Mouse (Mus musculus) right cerebral cortex, postnatal 36 days (tissue): ENCODE measurements around the gene Wdr60.
"Not testable (repeated sequence)": the region's sequence is repeated elsewhere in the genome, so short reads cannot be mapped to it uniquely, and the experiment has no call there.

Source experiments
- DNase-seq, 2 experiments: peaks; one replicate each; pipeline ENCODE4 v3.0.0; 2022; ENCODE audit warnings: low spot score in 2 of 2, mixed read lengths in 1 of 2

Gene Wdr60

DNA sequence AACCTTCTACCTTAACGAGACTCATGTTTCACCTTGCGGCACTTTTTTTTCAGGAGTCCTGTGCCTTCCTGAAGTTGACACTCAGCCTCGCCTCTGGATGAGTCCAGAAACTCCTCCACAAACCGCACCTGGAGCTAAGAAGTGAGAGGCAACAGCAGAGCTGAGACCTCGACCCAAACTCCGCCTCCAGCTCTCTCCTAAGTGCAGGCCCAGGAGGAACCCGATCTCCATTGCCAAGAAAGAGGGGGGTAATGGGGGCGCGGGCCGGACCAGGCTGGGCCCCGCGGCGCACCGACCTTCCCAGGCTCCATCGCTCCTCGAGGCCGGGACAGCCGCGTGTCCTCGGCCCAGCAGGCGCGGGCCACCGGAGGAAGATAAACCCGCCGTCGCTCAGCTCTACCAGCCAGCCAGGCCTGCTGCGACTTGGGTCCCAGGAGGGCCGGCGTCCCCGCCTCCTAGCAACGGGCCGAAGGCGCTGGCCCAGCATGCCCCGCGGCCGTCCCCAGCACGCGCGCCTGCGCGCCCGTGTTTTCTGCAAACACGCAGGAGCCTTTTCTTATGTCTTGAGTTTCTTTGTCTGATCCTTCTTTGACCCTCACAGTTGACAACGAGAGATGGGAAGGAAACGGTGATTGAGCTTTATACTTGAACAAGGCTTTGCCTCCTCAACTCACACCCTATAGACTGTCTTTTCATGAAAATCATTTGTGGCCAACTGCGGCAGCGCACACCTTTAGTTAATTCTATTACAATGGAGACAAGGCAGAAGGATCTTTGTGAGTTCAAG, at the start of gene Wdr60:
TSS of gene Wdr60 (minus strand) at position 468 of the 787 bp plus-strand sequence.
- DNase-seq = peak; percentile 85

DNA sequence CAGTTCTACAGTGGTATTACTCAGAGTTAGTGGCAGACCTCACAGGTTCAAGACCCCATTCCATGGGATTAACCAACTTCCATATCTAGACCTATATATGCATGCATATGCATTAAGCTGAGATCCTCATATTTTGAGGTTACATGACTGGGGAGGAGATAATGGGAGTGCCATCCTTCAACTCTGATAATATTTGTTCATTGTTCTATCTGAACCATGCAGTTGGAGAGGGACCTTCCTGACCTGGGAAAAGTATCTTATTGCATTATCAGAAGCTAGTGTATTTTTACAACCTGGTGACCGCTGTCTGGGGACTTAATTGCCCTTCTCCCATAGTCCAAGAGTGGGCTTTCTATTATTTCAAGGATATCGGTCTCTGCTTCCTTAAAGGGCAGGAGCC, 45.8 kb upstream of the Wdr60 start:
- DNase-seq = no peak

DNA sequence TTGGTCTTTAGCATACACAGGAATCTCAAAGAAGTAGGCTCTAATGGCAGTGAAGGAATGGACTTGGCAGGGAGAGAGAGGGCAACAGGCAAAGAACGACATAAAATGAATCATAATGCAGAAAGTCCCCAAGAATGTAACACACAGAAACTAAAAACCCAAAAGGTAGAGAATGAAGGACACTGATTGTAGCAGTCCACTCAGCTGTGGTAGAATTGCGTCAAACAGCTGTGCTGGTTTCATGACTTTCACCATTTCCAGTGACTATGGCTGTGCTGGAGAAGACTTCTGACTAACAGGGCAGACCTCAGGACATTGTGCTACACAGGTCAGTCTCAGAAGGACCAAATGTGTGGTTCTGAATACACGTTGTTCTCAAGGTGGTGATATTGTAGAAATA, 45.0 kb upstream of the Wdr60 start:
- no peak for DNase-seq

DNA sequence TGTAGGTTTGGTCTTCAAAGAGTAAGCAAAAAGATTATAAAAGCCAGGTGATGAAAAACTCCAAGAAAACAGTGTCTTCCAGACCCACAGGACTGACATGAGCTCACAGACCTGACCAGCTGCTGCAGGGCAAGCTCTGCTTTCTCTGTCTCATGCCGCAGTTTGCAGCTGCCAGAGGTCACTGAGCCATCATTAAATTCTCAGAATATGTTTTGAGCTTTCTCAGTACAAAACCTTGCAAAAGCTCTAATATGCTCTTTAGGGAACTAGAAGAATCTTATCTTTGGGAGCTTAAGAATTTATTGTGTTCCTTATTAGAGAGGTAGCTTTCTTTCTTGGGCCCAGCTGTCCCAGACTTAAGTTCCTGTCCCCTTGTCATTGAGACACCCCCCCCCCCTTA, 43.2 kb upstream of the Wdr60 start:
- no peak for DNase-seq

DNA sequence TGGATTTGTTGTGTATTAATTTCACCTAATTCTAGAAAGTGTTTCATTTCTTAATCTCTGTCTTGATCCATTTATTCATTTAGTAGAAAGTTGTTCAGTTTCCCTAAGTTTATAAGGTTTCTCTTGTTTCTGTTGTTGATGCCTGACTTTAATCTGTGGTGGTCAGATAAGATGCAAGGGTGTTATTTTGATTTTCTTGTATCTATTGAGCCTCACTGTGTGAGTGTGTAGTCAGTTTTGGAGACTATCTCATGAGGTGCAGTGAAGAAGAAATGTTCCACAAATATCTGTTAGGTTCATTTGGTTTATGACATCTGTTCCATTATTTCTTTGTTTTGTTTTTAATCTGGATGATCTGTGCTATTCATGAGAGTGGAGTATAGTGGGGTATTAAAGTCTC, 39.4 kb upstream of the Wdr60 start:
- DNase-seq = no peak

DNA sequence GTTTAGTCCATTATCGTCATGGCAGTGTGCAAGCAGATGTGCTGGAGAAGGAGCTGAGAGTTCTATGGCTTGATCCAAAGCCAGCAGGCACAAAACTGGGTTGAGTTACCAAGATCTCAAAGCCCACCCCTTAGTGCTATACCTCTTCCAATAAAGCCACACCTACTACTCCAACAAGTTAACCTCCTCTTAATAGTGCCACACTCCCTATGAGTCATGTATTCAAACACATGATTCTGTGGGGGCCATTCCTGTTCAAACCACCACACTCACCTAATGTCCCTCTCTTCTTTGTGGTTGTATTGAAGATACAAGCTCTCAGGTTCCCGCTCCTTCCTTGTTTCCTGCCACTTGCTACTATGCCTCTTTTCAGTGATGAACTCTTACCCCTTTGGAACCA, 37.1 kb upstream of the Wdr60 start:
- DNase-seq = no peak

DNA sequence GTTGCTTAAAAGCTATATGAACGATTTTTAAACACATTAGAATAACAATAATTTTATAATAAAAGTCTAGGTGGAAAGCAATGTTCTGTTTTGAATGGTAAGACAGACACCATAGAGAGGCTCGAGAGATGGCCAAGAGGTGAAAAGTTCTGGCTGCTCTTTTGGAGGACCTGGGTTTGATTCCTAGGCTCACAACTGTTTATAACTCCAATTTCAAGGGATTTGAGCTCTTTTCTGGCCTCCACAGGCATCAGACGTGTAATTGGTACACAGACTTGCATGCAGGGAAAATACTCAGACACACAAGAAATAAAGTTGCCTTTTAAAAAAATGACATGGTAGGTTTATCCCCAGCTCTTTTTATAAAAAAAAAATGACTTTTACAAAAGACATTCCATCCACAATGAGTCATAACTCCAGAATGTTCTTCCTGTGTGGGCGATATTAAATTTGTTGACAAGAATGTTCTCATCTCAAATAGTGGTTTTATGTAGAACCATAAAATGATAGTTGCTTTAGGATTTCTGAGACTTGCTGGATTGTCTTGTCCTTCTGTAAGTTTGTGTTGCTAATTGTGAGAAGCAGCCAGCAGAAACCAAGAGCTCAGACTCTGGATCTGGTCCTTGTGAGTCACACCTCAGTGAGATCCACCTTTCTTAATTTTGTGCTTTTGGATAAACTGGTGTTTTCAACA, 30.9 kb upstream of the Wdr60 start:
- DNase-seq = no peak

DNA sequence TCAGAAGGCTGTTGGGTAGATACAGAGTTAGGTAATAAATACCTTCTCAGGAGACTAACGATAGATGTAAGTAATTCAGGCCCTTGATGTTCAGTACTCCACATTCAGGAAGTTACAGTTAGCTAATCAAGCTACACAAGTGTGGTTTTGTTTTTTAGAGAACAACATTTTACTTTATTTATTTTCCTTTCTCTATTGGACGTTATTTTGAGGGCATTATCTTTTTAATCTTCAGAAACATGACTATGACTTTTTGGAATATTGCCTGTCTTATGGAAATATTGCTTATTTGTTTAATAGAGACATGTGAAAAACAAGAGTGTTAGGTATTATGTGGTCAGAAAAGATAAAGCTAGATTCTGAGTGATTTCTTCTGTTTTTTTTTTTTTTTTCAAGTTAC, 30.4 kb upstream of the Wdr60 start:
- no peak for DNase-seq

DNA sequence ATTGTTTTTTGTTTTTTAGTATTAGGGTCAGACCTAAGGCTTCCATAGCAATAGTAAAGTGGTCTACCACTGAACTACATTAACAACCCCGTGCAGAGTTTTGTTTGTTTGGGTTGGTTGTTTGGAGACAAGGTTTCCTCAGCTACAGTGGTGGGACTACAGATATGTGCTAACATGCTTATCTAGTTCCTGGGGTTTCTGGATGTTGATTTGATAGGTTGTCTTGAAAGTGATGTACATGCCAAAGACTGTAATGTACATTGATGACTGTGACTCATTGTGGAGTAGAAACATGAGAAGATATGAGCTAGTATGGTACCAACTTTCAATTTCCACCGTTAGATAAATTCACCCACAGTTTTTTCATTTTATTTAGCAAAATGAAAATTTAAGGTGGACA, 20.7 kb upstream of the Wdr60 start:
- no peak for DNase-seq

DNA sequence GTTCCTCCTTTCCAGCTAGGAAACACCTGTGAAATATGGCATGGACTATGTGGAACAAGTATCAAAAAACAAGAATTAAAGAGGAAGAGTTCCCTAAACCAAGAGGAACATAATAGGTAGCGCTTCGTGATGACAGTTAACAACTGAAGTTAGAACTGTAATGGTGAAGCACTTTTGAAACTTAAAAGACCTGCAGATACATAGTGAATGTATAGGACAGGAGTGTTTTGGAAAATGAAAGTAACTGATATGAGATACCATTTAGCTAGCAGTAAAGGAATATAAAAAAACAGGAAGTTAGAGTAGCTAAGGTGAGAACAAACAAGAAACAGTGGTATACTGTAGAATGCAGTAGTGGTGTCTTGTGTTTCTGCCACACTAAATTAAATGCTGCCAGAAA, 20.0 kb upstream of the Wdr60 start:
- no peak for DNase-seq

DNA sequence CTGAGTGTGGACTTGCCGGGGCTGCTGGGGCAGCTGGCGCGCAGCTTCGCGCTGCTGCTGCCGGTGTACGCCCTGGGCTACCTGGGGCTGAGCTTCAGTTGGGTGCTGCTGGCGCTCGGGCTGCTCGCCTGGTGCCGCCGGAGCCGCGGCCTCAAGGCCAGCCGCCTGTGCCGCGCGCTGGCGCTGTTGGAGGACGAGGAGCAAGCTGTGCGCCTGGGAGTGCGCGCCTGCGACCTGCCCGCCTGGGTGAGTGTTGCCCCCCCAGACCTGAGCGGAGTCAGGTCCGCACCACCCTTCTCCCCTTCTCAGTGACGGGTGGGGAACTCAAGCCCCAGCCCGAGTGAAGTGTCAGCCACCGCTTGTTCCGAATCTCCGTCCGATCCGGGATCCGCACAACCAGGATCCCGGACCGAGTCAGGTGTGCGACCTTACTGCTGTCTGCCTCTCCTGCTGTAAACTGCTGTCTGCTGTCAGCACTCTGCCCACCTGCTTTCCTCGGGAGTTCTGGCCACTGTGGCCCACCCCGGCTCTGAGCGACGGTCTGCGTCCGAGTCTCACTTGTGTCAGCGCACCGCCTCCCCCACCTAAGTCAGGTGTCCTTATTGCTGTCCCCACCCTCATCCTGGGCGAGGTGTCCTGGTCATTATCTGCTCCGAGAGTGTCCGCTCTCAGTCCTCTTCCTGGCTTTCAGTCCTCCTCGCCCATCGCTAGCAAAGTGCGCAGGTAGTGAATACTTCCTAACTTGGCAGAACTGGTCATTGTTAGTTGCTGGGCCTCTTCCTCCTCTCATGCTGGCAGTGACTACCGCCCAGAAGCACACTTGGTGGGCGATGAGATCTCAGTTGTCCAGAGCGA, 18.8 kb upstream of the Wdr60 start:
- peak; percentile 14 to 24 for DNase-seq

DNA sequence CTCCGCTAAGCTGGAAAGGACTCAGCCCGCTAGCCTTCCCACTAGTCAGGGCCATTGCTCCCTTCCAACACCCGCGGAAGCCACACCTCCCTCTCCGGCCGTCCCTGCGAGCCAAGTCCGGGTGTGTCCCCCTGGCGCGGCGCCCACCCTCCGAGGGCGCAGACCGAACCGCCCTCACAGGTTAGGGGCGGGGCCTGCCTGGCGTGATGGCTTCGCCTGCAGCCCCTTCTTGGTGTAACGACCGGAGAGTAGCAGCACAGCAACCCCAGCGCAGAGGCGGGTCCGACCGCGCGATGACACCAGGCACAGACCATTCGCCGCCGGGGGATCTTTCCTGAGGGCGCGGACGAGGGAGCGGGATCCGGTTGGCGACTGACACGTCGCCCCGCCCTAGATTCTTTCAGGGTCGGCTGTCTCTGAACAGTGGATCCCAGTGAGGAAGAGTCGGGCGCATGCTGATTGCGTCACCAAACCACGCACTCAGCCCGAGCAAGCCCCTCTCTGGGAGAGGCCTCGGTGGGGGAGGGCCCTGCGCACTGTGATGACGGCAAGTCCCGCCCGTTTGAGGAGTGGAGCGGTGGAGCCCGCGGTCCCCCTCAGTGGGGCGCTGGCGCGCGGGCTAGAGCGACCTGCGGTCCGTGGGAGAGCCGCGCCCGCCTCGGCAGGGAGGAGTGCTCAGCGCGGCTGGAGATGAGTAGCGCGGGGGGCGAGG, 18.0 kb upstream of the Wdr60 start, which contains the start of gene Esyt2:
TSS of gene Esyt2 (plus strand) at position 544 of the 712 bp plus-strand sequence.
- peak; percentile 100 for DNase-seq

DNA sequence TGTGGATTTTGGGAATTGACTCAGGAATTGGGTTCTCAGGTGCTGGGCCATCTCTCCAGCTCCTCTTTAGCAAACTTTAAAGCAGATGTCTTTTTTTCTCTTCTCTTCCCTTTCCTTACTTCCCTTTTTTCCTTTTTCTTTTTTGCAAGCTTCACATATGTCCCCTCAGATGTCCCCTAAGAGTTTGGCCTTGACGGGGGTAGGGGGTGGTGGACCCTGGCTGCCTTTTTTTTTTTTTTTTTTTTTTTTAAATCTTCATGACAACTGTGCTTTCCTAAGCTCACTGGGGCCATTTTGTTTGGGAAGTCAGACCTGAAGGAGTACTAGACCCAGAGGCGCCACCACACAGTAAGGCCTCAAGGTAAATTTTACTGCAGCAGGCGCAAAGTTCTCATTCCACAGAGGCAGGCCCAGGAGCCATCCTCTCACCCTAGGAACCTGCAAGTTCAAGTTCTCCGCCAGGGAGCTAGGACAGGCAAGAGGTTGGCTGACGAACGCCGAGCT, 17.4 kb upstream of the Wdr60 start:
- DNase-seq = no peak

DNA sequence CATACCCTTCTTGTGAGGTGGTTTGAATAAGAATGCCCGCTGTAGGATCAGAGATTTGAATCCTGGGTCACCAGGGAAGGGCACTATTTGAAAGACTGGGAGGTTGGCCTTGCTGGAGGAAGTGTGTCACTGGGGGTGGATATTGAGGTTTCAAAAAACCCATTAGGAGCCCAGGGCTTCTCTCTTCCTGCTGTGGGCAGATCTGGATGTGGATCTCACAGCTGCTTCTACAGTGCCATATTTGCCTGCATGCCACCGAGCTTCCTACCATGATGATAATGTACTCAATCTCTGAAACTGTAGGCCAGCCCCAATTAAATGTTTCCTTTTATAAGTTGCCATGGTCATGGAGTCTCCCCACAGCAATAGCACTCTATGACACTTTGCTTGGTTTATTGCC, 16.4 kb upstream of the Wdr60 start:
- DNase-seq = no peak

DNA sequence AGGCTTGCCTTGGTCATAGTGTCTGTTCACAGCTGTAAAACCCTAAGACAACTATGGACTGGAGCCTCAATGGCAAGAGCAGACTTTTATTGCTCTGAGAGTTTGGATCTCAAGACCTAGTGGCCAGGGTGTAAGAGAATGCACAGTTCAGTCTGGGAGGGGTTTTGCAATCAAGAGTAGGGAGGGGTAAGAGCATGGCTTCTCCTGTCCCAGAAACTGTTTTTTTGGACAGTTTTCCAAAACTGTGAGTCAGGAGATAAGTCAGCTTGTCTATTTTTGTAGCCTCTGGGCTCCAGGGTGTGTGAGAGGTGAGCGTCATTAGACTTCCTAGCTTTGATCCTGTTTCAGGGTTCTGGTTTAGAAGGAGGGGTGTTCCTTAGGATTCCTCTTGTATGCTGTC, 15.7 kb upstream of the Wdr60 start:
- no peak for DNase-seq

DNA sequence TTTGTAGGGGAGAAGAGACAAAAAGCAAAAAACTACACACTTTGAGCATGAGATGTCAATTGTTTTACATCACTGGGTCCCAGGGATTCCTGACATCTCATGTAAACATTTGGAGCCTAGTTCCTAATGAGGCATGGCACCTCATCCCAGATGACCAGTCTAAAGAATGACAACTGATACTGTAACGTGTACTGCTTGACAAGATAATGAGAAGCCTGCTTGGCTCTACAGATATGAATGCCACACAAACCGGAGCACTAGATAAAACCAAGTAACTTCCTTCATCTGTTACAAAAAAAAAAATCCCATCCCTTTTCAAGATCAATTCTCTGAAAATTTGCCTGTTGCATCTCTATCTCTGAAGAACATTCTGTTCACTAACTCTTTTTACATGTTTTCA, 14.1 kb upstream of the Wdr60 start:
- DNase-seq = no peak

DNA sequence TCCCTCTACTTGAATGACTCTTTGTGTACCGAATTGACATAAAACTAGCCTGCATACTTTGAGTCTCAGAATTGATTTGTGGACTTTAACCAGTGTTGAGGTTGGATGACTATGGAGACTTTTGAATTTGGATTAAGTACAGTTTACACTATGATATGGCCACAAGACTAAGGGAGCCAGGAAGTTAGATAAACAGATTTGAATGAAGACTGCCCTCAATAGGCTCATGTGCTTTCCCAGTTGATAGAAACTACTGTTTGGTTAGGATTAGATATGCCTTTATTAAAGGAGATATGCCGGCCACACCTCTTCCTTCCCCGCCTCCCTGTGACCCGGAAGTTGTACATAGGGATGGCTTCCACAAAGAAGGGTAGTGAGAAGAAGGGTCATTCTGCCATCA, 12.8 kb upstream of the Wdr60 start:
- no peak for DNase-seq

DNA sequence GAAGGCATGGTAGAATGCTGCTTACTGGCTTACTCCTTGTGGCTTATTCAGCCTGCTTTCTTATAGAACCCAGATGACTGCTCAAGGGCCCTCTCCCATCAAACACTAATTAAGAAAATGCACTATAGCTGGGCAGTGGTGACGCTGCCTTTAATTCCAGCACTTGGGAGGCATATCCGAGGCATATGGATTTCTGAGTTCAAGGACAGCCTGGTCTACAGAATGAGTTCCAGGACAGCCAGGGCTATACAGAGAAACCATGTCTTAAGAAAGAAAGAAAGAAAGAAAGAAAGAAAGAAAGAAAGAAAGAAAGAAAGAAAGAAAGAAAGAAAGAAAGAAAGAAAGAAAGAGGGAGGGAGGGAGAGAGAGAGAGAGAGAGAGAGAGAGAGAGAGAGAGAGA, 12.3 kb upstream of the Wdr60 start, which contains the start of gene Gm11027:
TSS of gene Gm11027 (plus strand) at position 301 of the 400 bp plus-strand sequence.
- not testable (repeated sequence) for DNase-seq

DNA sequence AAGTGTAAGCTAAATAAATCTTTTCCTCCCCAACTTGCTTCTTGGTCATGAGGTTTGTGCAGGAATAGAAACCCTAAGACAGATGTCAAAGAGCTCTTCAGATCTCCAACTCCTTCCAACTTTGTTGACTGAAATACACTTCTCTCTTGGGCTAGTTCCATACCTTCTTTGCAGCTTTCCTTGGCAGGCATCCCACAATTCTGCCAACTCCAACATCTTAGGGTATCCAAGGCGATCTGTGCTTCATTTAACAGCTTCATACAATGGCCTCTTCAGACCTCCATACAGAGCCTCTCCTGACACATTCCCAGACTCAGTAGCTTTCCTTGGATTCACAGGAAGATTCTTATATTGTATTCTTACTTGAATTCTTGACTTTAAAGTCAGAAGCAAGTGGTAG, 10.9 kb upstream of the Wdr60 start:
- no peak for DNase-seq

DNA sequence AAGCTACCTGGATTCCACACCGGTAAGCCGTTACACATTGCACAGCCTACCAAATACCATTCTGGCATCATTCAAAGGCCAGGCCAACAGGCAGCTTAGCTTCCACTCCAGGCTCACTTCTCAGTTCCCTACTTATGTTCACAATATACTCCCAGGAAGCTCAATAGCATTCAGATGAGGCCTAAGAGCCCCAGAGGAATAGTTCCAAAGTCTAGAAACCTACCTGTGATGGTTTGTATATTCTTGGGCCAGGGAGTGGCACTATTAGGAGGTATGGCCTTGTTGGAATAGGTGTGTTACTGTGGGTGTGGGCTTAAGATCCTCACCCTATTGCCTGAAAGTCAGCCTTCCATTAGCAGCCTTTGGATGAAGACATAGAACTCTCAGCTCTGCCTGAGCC, 8.2 kb upstream of the Wdr60 start:
- DNase-seq = no peak

DNA sequence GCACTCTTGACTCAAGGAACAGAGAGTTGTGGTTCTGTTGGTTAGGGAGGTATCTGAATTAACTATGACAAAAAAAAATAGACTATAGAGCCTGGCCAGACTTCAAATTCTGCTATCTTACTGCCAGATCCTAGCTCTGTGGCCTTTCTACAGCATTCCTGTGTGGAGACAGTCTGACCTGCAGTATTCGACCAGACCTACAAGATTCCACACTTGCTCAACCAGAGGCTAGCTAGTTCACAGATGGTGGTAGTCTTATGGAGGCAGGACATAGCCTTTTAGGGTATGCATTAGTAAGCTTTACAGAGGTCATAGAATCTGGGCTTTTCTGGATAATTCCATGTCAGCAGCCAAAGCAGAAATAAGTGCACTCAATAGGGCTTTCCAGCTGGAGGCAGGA, 7.7 kb upstream of the Wdr60 start:
- no peak for DNase-seq

DNA sequence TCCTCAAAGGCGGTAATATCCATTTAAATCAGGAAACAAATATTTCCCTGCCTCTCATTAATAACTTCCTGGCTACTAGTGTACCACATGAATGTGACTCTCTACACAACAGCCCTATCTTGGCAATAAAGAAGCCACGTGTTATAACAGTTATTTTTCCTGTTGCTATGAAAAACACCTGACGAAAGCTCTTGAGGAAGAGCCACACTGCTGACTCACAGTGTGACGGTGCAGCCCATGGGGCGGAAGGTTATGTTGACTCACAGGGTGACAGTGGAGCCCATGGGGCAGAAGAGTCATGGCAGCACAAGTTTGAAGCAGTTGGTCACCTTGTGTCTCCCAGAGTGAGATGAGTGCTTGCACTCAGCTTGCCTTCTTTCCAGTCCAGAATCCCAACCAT, 6.6 kb upstream of the Wdr60 start:
- no peak for DNase-seq
